Mouse (Mus musculus) embryonic facial prominence, embryonic 14.5 days (tissue): ENCODE measurements around the gene Gnat1. TPM values are rescaled to one million over a fixed set of nuclear protein-coding genes. Genes with fewer than 3 reads are reported as not detected.

Source experiments
- ATAC-seq: fragments of 200-750 bp; cut with Nextera tagmentation; 2 replicates; pipeline ENCODE4 v1.8.0; 2017; ENCODE audit warnings: low read depth, moderate number of reproducible peaks, moderate TSS enrichment
- DNase-seq: peaks from one replicate; pipeline ENCODE4 v3.0.0-alpha.2; 2015; ENCODE audit warnings: low spot score
- H3K27ac ChIP-seq: fragments of 300-500 bp; sonication (generic); replicated peaks from 2 replicates; pipeline ENCODE4 v1.5.1; 2014; ENCODE audit warnings: low read depth, mild to moderate bottlenecking, low read length, moderate library complexity
- H3K27me3 ChIP-seq: fragments of 300-500 bp; sonication (generic); replicated peaks from 2 replicates; pipeline ENCODE4 v1.6.1; 2014; ENCODE audit warnings: low read length; ENCODE audit not compliant: control insufficient read depth, insufficient read depth
- H3K36me3 ChIP-seq: fragments of 300-500 bp; sonication (generic); 2 replicates; pipeline ENCODE4 v1.6.1; 2014; ENCODE audit warnings: low read length, mixed read lengths; ENCODE audit not compliant: control insufficient read depth, insufficient read depth
- H3K4me1 ChIP-seq: fragments of 300-500 bp; sonication (generic); 2 replicates; pipeline ENCODE4 v1.6.1; 2014; ENCODE audit warnings: antibody characterized with exemption, low read length; ENCODE audit not compliant: control insufficient read depth, insufficient read depth
- H3K4me2 ChIP-seq: fragments of 300-500 bp; sonication (generic); 2 replicates; pipeline ENCODE4 v1.6.1; 2014; ENCODE audit warnings: low read depth, mild to moderate bottlenecking, low read length, moderate library complexity, mixed read lengths
- H3K4me3 ChIP-seq: fragments of 300-500 bp; sonication (generic); 2 replicates; pipeline ENCODE4 v1.5.1; 2014; ENCODE audit warnings: low read depth, mild to moderate bottlenecking, low read length
- H3K9ac ChIP-seq: fragments of 300-500 bp; sonication (generic); 2 replicates; pipeline ENCODE4 v1.6.1; 2014; ENCODE audit warnings: low read depth, mild to moderate bottlenecking, low read length, moderate library complexity, mixed read lengths
- H3K9me3 ChIP-seq: fragments of 300-500 bp; sonication (generic); 2 replicates; pipeline ENCODE4 v1.6.1; 2016; ENCODE audit warnings: low read length; ENCODE audit not compliant: control insufficient read depth
- WGBS: fragments of 180-500 bp; shearing (Covaris S2); extraction: QIAGEN DNeasy Blood & Tissue Kit; methylation state at CpG from one replicate; pipeline ENCODE4 v1.1.7; 2014; 5-methylcytosine and 5-hydroxymethylcytosine counted together
- polyA plus RNA-seq: library from polyadenylated mRNA; unstranded; fragments of >200 nt; fragmentation: Nextera tagmentation; extraction: Ambion mirVana; gene quantifications from 2 replicates; pipeline ENCODE4 v1.2.1, GENCODE M21; 2014

The Gnat1 gene
- 0.79 and 1.5 TPM in 2 replicates for polyA plus RNA-seq

DNA sequence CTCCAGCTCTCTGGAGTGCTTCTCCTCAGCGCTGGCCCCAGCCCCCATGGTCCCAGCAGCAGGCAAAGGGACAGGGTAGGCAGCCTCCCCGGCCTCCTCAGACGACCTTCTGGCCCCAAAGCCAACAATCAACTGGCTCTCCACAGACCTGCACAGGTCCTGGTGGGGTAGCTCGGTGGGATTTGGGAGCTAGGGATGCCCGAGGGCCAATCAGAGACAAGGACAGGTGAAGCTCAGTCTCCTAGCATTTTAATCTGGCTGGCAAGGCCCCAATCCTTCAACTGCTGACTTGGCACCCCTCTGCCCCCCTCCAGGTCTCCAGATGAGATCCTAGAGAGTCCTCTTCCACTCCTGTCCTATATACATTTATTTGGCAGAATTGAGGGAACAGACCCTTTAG, at the start of gene Gnat1:
Gnat1 (minus strand) TSS at position 212 of the 400 bp plus-strand sequence.
- ATAC-seq: no peak
- H3K4me3 ChIP-seq: no peak within 1 kb of the TSS

DNA sequence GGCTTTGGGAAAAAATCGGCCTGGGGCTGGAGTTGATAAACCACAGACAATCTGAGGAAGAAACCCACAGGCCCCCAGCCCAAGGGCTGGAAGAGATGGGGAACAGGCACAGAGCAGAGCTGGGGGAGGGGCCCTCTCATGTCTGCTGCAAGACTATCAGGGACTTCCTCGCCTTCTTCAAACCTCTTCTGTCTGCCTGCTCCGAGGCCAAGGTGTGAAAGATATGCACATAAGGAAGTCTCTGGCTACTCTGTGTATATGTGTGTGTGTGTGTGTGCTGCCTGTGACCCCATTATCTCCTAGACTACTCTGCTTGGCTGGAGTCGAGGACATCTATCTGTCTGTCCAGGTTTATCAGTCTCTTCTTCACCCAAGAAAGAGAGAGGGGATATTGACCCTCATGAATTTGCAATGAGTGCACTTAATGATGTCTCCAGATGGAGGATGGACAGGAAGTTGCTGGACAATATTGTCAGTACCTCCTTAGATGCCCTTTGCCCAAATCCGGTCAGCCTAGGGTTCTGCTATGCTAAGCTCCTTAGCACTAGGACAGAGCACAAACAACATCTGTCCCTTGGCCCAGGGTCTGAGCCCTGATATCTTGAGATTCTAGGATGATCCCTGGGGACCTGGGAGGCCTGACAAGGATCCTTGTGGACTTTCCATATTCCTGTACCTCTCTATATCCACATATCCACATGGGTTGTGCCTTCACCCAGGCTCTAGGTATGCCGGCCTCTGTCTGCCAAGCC, 49.6 kb upstream of the Gnat1 start:
- 68% methylated on average over 6 of the region's 6 CpGs for WGBS
- Histone ChIP-seq H3K9ac (0 out of 2 replicates have a peak overlapping the region, but pooled peaks have one; percentile 11), H3K4me1 (peaks cover 36% of the 10 kb centered on the region), H3K27me3 (no peaks in the 10 kb centered on the region), H3K4me2 (no peak overlapping the region), H3K4me3 (no peak overlapping the region), H3K27ac (no peak overlapping the region), H3K9me3 (no peaks in the 10 kb centered on the region), H3K36me3 (no peaks in the 10 kb centered on the region)
- no peak for DNase-seq
- no peak for ATAC-seq

More for the DNA sequence above, at the start of gene Gnat1:
- DNase-seq: no peak
- Histone ChIP-seq H3K9me3 (no peaks in the 10 kb centered on the region), H3K4me2 (no peak within 1 kb of the TSS), H3K36me3 (peaks cover 28% of the 10 kb centered on the region), H3K27ac (no peak within 1 kb of the TSS), H3K9ac (no peak within 1 kb of the TSS), H3K4me1 (0 out of 2 replicates have a peak, but pooled peaks cover 3% of the 10 kb centered on the region), H3K27me3 (peaks cover 30% of the 10 kb centered on the region)
- WGBS: 52% methylated on average over 5 of the region's 5 CpGs

DNA sequence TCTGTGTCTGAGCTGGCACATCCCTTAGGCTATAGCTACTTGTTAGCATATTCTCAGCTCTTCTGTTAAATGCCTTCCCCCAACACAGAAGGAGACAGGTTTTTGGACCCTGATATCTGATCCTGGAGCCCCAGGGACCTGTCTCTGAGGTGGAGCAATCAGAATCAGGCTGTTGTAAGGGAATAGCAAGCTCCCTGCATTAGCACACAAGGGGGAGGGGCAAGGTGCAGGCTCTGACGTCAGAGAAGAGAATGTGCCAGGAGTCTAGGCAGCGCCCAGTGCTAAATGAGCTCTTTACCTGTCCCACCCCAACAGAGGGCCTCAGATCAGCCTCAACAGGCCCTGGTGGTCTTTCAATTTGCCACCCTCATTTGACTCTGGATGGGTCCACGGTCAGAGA, 47.5 kb upstream of the Gnat1 start:
- no peak overlapping the region for H3K4me3 ChIP-seq
- no peak overlapping the region for H3K4me2 ChIP-seq
- no peaks in the 10 kb centered on the region for H3K9me3 ChIP-seq
- peak overlapping the region; percentile 62 for H3K27ac ChIP-seq
- no peaks in the 10 kb centered on the region for H3K36me3 ChIP-seq
- ATAC-seq (peak; percentile 45), DNase-seq (peak; percentile 83)
- H3K27me3 ChIP-seq: no peaks in the 10 kb centered on the region
- no peak overlapping the region for H3K9ac ChIP-seq
- 46% methylated on average over 3 of the region's 3 CpGs for WGBS
- peaks cover 57% of the 10 kb centered on the region for H3K4me1 ChIP-seq

DNA sequence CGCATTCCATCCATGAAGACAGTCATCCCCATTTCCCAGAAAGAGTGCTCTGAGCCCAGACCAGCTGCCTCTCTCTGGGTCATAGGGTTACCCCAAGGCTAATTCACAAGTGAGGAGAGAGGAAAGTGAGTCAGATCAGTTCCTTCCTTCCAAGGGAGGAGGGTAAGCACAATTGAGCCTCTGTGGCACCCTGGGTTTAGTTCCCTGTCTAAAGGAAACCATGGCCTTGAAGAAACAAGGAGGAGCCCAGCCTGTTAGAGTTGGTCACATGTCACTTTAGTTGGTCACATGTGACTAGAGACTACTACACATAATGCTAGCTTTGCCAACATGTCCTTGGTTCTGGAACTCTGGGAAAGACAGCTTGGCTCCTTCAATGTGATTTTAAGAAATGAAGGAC, 45.3 kb upstream of the Gnat1 start:
- peaks cover 55% of the 10 kb centered on the region for H3K4me1 ChIP-seq

DNA sequence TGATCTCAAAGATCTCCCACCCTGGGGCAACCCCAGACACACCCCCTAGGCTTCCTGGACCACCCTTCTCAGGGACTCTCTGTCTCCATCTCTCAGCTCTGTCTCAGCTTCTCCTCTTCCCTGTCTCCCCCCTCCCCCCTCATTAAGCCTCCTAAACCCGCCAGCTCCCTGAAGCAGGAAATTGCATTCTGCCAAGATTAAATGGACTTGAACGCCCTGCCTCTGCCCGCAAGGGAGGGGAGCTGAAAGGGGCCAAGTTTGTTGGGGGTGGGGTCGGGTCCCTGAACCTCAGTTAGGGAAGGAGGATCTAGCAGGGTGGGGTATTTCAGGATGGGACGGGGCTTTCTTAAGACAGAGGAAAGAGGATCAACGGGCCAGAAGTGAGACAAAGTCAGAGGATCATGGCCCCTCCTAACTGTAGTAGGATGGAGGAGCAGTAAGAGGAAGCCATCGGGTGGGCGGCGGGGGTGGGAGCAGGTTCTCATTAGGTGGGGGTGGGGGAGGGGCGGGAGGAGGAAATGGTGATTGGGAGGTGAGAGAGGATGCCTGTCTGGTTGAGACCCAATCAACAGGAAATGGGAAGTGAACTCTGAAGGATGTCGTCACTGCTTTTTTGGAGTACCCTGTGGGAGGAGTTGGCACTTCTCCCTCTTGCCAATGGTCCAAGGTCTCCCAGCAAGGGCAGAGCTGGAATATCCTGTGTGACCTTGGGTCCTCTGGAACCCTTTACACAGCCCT, 44.5 kb upstream of the Gnat1 start:
- peak overlapping the region; percentile 71 for H3K27ac ChIP-seq
- H3K9ac ChIP-seq: peak overlapping the region; percentile 47
- ATAC-seq (peak; percentile 67), DNase-seq (peak; percentile 92)
- H3K36me3 ChIP-seq: no peaks in the 10 kb centered on the region
- peaks cover 49% of the 10 kb centered on the region for H3K4me1 ChIP-seq
- no peaks in the 10 kb centered on the region for H3K27me3 ChIP-seq
- H3K4me3 ChIP-seq: no peak overlapping the region; the same call in 1 of the 2 replicates
- 3% methylated on average over 10 of the region's 11 CpGs for WGBS
- no peaks in the 10 kb centered on the region for H3K9me3 ChIP-seq
- H3K4me2 ChIP-seq: peak overlapping the region; percentile 48

More for the DNA sequence above, 45.3 kb upstream of the Gnat1 start:
- H3K4me3 ChIP-seq: no peak overlapping the region
- H3K4me2 ChIP-seq: no peak overlapping the region
- 86% methylated on average over 1 of the region's 1 CpGs for WGBS
- no peaks in the 10 kb centered on the region for H3K27me3 ChIP-seq
- ATAC-seq: no peak
- no peak overlapping the region for H3K9ac ChIP-seq
- DNase-seq: no peak
- peak overlapping the region; percentile 71 for H3K27ac ChIP-seq
- H3K9me3 ChIP-seq: no peaks in the 10 kb centered on the region
- H3K36me3 ChIP-seq: no peaks in the 10 kb centered on the region

DNA sequence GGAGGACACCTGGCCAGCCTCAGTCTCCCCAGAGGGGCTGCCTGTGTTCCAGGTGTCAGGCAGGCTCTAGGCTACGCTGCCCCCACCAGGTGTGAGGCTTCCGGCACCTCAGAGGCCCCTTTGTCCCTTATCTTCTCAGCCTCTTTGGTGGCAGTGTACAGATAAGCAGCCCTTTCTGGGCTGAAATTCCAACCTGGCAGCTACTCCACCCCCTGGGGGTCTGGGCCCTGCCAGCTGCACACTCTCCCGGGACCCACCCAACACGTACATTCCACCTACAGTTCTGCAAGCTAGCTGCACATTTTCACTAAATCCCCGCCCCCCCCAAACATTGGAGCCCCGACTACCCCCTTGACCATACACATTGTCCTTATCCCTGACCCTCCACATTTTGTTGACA, 43.8 kb upstream of the Gnat1 start:
- peak; percentile 64 for ATAC-seq
- no peaks in the 10 kb centered on the region for H3K36me3 ChIP-seq
- peak overlapping the region; percentile 71 for H3K27ac ChIP-seq
- no peak overlapping the region for H3K4me3 ChIP-seq
- no peaks in the 10 kb centered on the region for H3K9me3 ChIP-seq
- WGBS: 20% methylated on average over 6 of the region's 6 CpGs
- peak overlapping the region; percentile 48 for H3K4me2 ChIP-seq
- H3K9ac ChIP-seq: no peak overlapping the region
- H3K27me3 ChIP-seq: no peaks in the 10 kb centered on the region
- peaks cover 49% of the 10 kb centered on the region for H3K4me1 ChIP-seq
- DNase-seq: peak; percentile 65

DNA sequence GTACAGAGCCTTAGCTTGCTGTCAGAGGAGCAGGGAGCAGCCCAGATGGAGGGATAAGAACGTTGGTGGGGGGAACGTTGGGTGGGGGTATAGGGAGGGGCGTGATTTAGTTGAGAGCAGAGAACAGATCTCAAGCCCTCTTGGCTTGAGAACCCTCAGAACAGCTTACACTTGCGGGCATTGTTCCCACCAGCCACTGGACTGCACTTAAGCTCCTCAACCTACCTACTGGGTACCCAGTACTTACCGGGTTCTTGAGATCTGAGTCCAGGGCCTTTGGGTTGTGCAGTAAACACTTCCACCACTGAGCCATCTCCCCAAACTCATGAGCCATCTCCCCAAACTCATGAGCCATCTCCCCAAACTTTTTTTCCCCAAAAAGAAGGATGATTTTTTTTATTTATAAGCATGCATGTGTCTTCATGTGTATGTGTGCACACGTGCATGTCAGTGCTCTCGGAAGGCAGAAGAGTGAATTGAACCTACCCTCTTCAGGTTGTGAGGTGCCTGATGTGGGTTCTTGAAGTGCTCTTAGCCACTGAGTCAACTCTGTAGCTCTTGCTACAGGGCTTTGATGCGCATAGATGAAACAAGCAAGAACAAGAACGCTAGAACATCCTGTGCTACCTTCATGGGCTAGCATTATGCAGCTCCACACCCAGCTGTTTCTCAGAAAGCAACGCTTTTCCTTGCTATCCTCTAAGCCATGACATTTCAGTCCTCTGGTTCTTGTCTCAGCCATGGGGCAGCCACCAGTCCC, 39.4 kb upstream of the Gnat1 start:
- WGBS: 74% methylated on average over 10 of the region's 10 CpGs
- H3K4me3 ChIP-seq: no peak overlapping the region
- no peak for ATAC-seq
- H3K4me2 ChIP-seq: no peak overlapping the region
- peak overlapping the region; percentile 50 for H3K27ac ChIP-seq
- no peak for DNase-seq
- H3K4me1 ChIP-seq: peaks cover 65% of the 10 kb centered on the region
- no peak overlapping the region for H3K9ac ChIP-seq
- no peaks in the 10 kb centered on the region for H3K27me3 ChIP-seq
- H3K9me3 ChIP-seq: no peaks in the 10 kb centered on the region
- no peaks in the 10 kb centered on the region for H3K36me3 ChIP-seq

DNA sequence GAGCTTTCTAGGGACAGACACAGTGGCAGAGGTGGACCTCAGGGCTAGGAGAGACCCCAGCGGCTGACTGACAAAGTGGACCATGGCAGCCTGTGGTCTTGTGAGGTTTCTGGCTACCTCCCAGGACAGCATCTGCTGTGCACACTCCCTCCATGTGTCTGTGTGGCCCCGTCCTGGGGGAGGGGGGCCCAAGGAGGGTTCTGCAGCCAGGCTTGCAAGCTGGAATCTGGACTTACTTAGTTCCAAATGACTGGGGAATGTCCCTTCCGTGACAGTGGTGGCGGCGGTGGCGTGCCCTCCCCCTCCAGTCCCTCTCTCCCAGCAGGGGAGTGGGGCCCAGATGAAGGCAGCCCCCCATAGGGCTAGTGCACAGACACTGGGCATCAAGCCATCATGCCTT, 37.4 kb upstream of the Gnat1 start:
- Histone ChIP-seq H3K4me3 (no peak overlapping the region), H3K36me3 (no peaks in the 10 kb centered on the region), H3K9me3 (no peaks in the 10 kb centered on the region), H3K4me1 (peaks cover 53% of the 10 kb centered on the region), H3K9ac (no peak overlapping the region), H3K4me2 (0 out of 2 replicates have a peak overlapping the region, but pooled peaks have one; percentile 5), H3K27me3 (no peaks in the 10 kb centered on the region), H3K27ac (peak overlapping the region; percentile 74)
- ATAC-seq (peak; percentile 20; the same call in 1 of the 2 replicates), DNase-seq (peak; percentile 78)
- 11% methylated on average over 4 of the region's 6 CpGs for WGBS
